Mouse (Mus musculus) embryonic facial prominence, embryonic 11.5 days (tissue): ENCODE data around the gene Cuedc1. TPM values are rescaled to one million over a fixed set of nuclear protein-coding genes. Genes with fewer than 3 reads are reported as not detected.

ENCODE experiments used
- ATAC-seq: fragments of 200-750 bp; cut with Nextera tagmentation; replicated peaks from 2 replicates; pipeline ENCODE4 v1.8.0; 2017; ENCODE audit warnings: low read depth; ENCODE audit not compliant: insufficient number of reproducible peaks, low FRiP score, low TSS enrichment
- DNase-seq: peaks from one replicate; pipeline ENCODE4 v3.0.0-alpha.2; 2015; ENCODE audit warnings: low spot score
- H3K27ac ChIP-seq: fragments of 300-500 bp; sonication (generic); replicated peaks from 2 replicates; pipeline ENCODE4 v1.5.1; 2014; ENCODE audit warnings: mild to moderate bottlenecking, low read depth, low read length, control low read depth
- H3K27me3 ChIP-seq: fragments of 300-500 bp; sonication (generic); 2 replicates; pipeline ENCODE4 v1.6.1; 2014; ENCODE audit warnings: mild to moderate bottlenecking, low read length, moderate library complexity, mixed read lengths; ENCODE audit not compliant: control insufficient read depth, insufficient read depth
- H3K36me3 ChIP-seq: fragments of 300-500 bp; sonication (generic); replicated peaks from 2 replicates; pipeline ENCODE4 v1.6.1; 2014; ENCODE audit warnings: low read depth, mild to moderate bottlenecking, low read length, moderate library complexity, mixed read lengths; ENCODE audit not compliant: control insufficient read depth, insufficient read depth
- H3K4me1 ChIP-seq: fragments of 300-500 bp; sonication (generic); 2 replicates; pipeline ENCODE4 v1.6.1; 2014; ENCODE audit warnings: low read length, mixed read lengths; ENCODE audit not compliant: control insufficient read depth, insufficient read depth
- H3K4me2 ChIP-seq: fragments of 300-500 bp; sonication (generic); 2 replicates; pipeline ENCODE4 v1.6.1; 2014; ENCODE audit warnings: low read depth, mild to moderate bottlenecking, control low read depth, low read length, moderate library complexity
- H3K4me3 ChIP-seq: fragments of 300-500 bp; sonication (generic); 2 replicates; pipeline ENCODE4 v1.5.1; 2014; ENCODE audit warnings: low read depth, low read length, control low read depth
- H3K9ac ChIP-seq: fragments of 300-500 bp; sonication (generic); replicated peaks from 2 replicates; pipeline ENCODE4 v1.6.1; 2014; ENCODE audit warnings: mild to moderate bottlenecking, control low read depth, low read length
- H3K9me3 ChIP-seq: fragments of 300-500 bp; sonication (generic); replicated peaks from 2 replicates; pipeline ENCODE4 v1.6.1; 2016; ENCODE audit warnings: mild to moderate bottlenecking, low read length, inconsistent platforms, mixed read lengths; ENCODE audit not compliant: control insufficient read depth
- WGBS: fragments of 180-500 bp; shearing (Covaris S2); extraction: QIAGEN DNeasy Blood & Tissue Kit; methylation state at CpG from one replicate; pipeline ENCODE4 v1.1.7; 2014; 5-methylcytosine and 5-hydroxymethylcytosine counted together
- polyA plus RNA-seq: library from polyadenylated mRNA; unstranded; fragments of >200 nt; fragmentation: Nextera tagmentation; extraction: Ambion mirVana; gene quantifications from 2 replicates; pipeline ENCODE4 v1.2.1, GENCODE M21; 2014

The Cuedc1 gene
- polyA plus RNA-seq, 1 experiment from 2014 or later = 11.2 TPM

DNA sequence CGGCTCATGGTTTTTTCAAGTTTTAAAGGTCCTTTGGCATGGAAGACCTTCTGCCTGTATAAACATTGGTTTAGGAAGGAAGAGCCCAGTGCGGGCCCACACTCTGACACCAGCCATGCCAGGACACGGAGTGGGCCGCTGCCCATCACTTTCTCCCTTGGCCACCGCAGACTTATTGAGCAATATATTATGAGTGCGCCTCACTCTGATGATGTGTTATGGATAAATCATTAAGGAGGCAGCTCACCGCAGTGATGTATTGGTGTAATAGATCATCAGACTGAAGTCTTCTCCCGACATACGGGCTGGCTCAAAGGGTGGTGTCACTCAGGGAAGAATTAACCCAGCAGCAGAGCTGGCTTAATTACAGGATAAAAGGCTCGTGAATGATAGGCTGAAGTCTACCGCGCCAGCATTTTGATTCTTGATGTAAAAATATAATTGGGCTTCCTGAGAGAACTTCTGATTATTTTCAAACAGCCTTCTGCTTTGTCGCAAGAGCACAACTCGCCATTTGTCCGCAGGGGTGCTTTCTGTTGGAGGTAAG is 124.1 kb downstream of the Cuedc1 start:
- no peak overlapping the region for H3K4me3 ChIP-seq
- H3K27ac ChIP-seq = no peak overlapping the region
- H3K27me3 ChIP-seq = no peaks in the 10 kb centered on the region
- H3K9me3 ChIP-seq = no peaks in the 10 kb centered on the region
- H3K9ac ChIP-seq = no peak overlapping the region
- 90% methylated on average over 15 of the region's 15 CpGs for WGBS
- no peaks in the 10 kb centered on the region for H3K36me3 ChIP-seq
- ATAC-seq = no peak
- H3K4me1 ChIP-seq = no peaks in the 10 kb centered on the region
- no peak overlapping the region for H3K4me2 ChIP-seq
- no peak for DNase-seq

DNA sequence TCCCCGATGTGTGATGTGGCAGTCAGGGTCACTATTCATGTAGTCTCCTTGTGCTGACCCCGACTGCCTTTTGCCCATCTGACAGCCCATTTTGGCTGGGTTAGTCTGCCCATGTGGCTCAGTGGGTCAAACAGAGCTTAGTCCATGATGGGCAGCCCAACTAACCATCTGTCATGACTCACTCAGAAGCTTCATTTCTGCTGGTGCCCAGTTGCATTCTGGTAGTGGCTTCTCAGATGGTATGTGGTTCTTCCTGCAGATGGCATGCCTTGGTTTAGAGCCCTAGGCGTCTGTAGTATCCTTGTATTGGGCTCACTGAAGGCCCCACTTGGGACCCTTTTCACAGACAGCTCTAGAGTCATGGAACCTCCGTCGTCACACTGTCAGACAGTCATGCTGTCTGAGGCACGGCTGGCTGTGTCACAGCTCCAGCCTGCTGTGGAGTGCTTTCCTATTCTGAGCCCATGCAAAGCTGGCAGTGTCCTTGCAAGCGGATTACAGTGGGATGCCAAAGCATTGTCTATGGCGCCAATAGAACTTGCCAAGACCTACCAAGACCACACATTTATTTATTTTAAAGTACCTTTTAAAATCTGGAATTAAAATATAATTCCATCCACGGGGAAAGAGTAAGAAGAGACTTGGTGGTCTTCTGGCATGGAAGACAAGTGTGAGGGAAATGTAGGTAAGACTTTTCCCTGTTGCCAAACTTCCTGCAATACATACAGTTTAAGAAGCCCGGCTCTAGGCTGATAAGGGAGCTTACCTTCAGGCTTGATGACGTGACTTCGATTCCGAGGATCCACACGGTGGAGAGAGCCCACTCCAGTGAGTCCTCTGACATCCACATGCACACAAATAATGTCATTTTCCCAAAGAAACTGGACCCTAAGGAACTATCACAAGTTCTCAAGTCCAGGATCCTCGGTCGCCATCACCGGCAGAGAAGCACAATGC is 129.4 kb downstream of the Cuedc1 start:
- ATAC-seq = no peak
- 89% methylated on average over 17 of the region's 17 CpGs for WGBS
- Histone ChIP-seq H3K4me1 (no peaks in the 10 kb centered on the region), H3K36me3 (no peaks in the 10 kb centered on the region), H3K9ac (no peak overlapping the region), H3K9me3 (no peaks in the 10 kb centered on the region), H3K4me2 (no peak overlapping the region), H3K4me3 (no peak overlapping the region), H3K27ac (no peak overlapping the region), H3K27me3 (no peaks in the 10 kb centered on the region)
- DNase-seq = no peak

DNA sequence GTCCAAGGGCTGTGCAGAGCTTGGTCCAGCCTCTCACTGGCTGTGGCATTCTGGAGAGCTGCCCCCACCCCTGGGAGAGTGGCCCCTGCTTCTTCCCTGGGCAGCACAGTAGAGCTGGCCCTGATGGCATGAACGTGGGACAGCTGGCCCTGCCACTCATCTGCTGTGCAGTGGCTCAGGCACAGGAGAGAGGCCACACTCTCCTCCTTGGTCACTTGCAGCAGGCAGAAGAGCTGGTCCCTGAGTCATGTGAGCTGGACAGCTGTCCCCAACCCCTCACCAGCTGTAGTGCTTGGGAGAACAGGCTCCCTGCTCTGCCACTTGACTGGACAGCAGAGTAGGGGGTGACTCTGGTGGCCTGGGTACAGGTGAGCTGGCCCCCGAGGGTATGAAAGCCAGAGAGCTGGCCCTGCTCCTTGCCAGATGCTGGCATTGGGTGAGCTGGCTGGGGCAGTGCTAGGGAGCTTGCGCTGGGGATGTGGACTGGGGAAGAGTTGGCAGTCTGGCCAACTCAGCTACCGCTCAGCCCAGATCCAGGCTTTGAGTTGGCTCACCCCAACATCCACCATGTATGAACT is 133.4 kb downstream of the Cuedc1 start:
- H3K27ac ChIP-seq = no peak overlapping the region
- 0 out of 2 replicates have a peak, but pooled peaks cover 7% of the 10 kb centered on the region for H3K4me1 ChIP-seq
- H3K9ac ChIP-seq = no peak overlapping the region
- H3K36me3 ChIP-seq = no peaks in the 10 kb centered on the region
- no peak for ATAC-seq
- no peak overlapping the region for H3K4me3 ChIP-seq
- no peak for DNase-seq
- 84% methylated on average over 4 of the region's 4 CpGs for WGBS
- no peaks in the 10 kb centered on the region for H3K27me3 ChIP-seq
- H3K4me2 ChIP-seq = no peak overlapping the region
- no peaks in the 10 kb centered on the region for H3K9me3 ChIP-seq

GRCm38 (mm10) chr11:88233528-88234427 is 135.9 kb downstream of the Cuedc1 start:
- H3K27me3 ChIP-seq = no peaks in the 10 kb centered on the region
- no peaks in the 10 kb centered on the region for H3K9me3 ChIP-seq
- no peak overlapping the region for H3K9ac ChIP-seq
- no peaks in the 10 kb centered on the region for H3K36me3 ChIP-seq
- H3K4me3 ChIP-seq = no peak overlapping the region
- H3K27ac ChIP-seq = peak overlapping the region; percentile 61
- 42% methylated on average over 17 of the region's 17 CpGs for WGBS
- H3K4me1 ChIP-seq = 0 out of 2 replicates have a peak, but pooled peaks cover 7% of the 10 kb centered on the region
- no peak overlapping the region for H3K4me2 ChIP-seq
- ATAC-seq = 0 out of 2 replicates have a peak, but pooled peaks have one; percentile 21
- DNase-seq = peak; percentile 52

DNA sequence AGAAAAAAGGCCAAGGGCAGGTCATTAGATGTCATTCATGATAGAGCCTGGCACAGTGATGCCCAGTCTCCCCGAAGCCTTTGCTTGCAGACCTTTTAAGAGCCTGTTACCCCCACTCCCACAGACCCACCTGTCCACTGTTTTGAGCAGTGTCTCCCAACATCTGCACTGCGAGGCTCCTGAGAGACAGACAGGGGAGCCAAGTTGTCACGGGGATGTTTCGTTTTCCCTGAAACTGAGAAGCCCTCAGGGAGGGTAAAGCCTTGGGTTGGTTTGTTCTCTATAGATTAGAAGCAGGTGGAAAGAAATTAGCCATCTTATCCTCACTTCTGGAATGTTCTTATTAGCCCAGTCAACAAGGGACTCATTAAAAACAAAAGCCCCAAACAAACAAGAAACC is 136.9 kb downstream of the Cuedc1 start:
- H3K9ac ChIP-seq = no peak overlapping the region
- no peaks in the 10 kb centered on the region for H3K27me3 ChIP-seq
- DNase-seq = peak; percentile 61
- 0 out of 2 replicates have a peak, but pooled peaks cover 7% of the 10 kb centered on the region for H3K4me1 ChIP-seq
- ATAC-seq = no peak; the same call in 1 of the 2 replicates
- no peak overlapping the region for H3K4me3 ChIP-seq
- no peaks in the 10 kb centered on the region for H3K36me3 ChIP-seq
- 11% methylated on average over 4 of the region's 4 CpGs for WGBS
- no peak overlapping the region for H3K4me2 ChIP-seq
- no peak overlapping the region; the same call in 1 of the 2 replicates for H3K27ac ChIP-seq
- no peaks in the 10 kb centered on the region for H3K9me3 ChIP-seq

- H3K4me2 ChIP-seq = peak overlapping the region; percentile 27
Observed at GRCm38 (mm10) chr11:88235221-88236203, 137.7 kb downstream of the Cuedc1 start.

More at GRCm38 (mm10) chr11:88235221-88236203, 137.7 kb downstream of the Cuedc1 start:
- Histone ChIP-seq H3K27ac (peak overlapping the region; percentile 68; the same call in 1 of the 2 replicates), H3K9ac (0 out of 2 replicates have a peak overlapping the region, but pooled peaks have one; percentile 2), H3K27me3 (no peaks in the 10 kb centered on the region), H3K4me1 (0 out of 2 replicates have a peak, but pooled peaks cover 7% of the 10 kb centered on the region), H3K9me3 (no peaks in the 10 kb centered on the region), H3K4me3 (no peak overlapping the region), H3K36me3 (no peaks in the 10 kb centered on the region)
- 6% methylated on average over 23 of the region's 23 CpGs for WGBS
- DNase-seq (peak; percentile 69), ATAC-seq (no peak)
